Mouse (Mus musculus) C2C12 (cell line): ENCODE measurements around the gene Kat6b.

ENCODE experiments used
- CEBPB ChIP-seq: IDR thresholded peaks from one replicate; pipeline ENCODE4 v1.6.1; 2011; ENCODE audit warnings: low read depth, mild to moderate bottlenecking, control low read depth, moderate library complexity
- CTCF ChIP-seq: IDR thresholded peaks from one replicate; pipeline ENCODE4 v1.5.1; 2011; ENCODE audit not compliant: control insufficient read depth, insufficient read depth, insufficient read length

DNA sequence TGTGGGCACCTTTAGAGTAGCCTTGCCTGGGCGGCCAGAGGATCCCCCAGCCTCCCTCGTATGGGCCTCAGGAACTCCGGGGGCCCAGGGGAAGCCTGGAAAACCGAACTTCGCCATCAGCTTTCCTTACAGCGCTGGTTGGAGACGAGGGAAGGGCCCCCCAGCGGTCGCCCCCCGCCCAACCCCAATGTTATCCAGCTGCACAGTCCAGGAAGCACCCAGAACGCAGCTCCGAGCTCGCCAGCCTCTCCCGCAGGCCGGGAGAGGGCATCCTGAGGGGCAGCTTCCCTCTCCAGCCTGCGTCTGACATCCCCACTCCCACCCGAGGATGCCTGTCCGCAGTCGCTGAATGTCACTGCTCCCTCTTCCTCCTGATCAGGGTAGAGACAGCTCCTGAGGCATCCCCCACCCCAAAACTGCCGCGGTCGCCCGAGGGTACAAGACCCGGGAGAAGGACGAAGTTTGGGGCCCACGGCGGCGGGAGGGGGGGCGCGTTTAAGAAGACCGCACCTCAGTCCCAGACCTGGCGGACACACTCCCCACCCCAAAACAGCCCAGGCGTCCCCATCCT is 17.9 kb downstream of the Kat6b start:
- TF ChIP-seq CTCF (no peak), CEBPB (no peak)
